Mouse (Mus musculus) bone marrow macrophage, adult 2 months (primary cell): Measurements from ENCODE around the gene Fmnl1.

Experiments used
- CTCF ChIP-seq: IDR thresholded peaks from 2 replicates; pipeline ENCODE4 v1.5.1; 2012; ENCODE audit warnings: low read depth, mild to moderate bottlenecking, low read length, moderate library complexity
- POLR2A ChIP-seq: IDR thresholded peaks from 2 replicates; pipeline ENCODE4 v1.6.1; 2012; ENCODE audit warnings: mild to moderate bottlenecking, low read depth, low read length, borderline replicate concordance

- TF ChIP-seq CTCF (no peak), POLR2A (no peak)
These were observed 47.6 kb downstream of the Fmnl1 start for GRCm38 (mm10) chr11:103218517-103218901.
